Mouse (Mus musculus) midbrain, embryonic 14.5 days (tissue): ENCODE data around the gene Tm4sf19. TPM values are rescaled to one million over a fixed set of nuclear protein-coding genes. Genes with fewer than 3 reads are reported as not detected.

Source experiments
- ATAC-seq: fragments of 200-750 bp; cut with Nextera tagmentation; 2 replicates; pipeline ENCODE4 v1.8.0; 2017; ENCODE audit warnings: moderate number of reproducible peaks, moderate library complexity; ENCODE audit not compliant: low FRiP score, low TSS enrichment
- DNase-seq: peaks from one replicate; pipeline ENCODE4 v3.0.0-alpha.2; 2015
- H3K27ac ChIP-seq: fragments of 300-500 bp; sonication (generic); replicated peaks from 2 replicates; pipeline ENCODE4 v1.5.1; 2014; ENCODE audit warnings: mild to moderate bottlenecking, low read depth, low read length, moderate library complexity
- H3K27me3 ChIP-seq: fragments of 300-500 bp; sonication (generic); 2 replicates; pipeline ENCODE4 v1.6.1; 2014; ENCODE audit warnings: low read length, control low read depth, mixed read lengths; ENCODE audit not compliant: control insufficient read depth, insufficient read depth
- H3K36me3 ChIP-seq: fragments of 300-500 bp; sonication (generic); 2 replicates; pipeline ENCODE4 v1.6.1; 2014; ENCODE audit warnings: low read length, control low read depth; ENCODE audit not compliant: control insufficient read depth, insufficient read depth
- H3K4me1 ChIP-seq: fragments of 300-500 bp; sonication (generic); 2 replicates; pipeline ENCODE4 v1.6.1; 2014; ENCODE audit warnings: mild to moderate bottlenecking, antibody characterized with exemption, low read length, control low read depth; ENCODE audit not compliant: control insufficient read depth, insufficient read depth
- H3K4me2 ChIP-seq: fragments of 300-500 bp; sonication (generic); 2 replicates; pipeline ENCODE4 v1.6.1; 2014; ENCODE audit warnings: mild to moderate bottlenecking, low read length, moderate library complexity
- H3K4me3 ChIP-seq: fragments of 300-500 bp; sonication (generic); replicated peaks from 2 replicates; pipeline ENCODE4 v1.5.1; 2014; ENCODE audit warnings: low read depth, low read length
- H3K9ac ChIP-seq: fragments of 300-500 bp; sonication (generic); replicated peaks from 2 replicates; pipeline ENCODE4 v1.6.1; 2014; ENCODE audit warnings: mild to moderate bottlenecking, low read length, moderate library complexity
- H3K9me3 ChIP-seq: fragments of 300-500 bp; sonication (generic); 2 replicates; pipeline ENCODE4 v1.6.1; 2016; ENCODE audit warnings: low read length, control low read depth, mixed read lengths; ENCODE audit not compliant: control insufficient read depth
- WGBS: fragments of 180-500 bp; shearing (Covaris S2); extraction: QIAGEN DNeasy Blood & Tissue Kit; methylation state at CpG from one replicate; pipeline ENCODE4 v1.1.7; 2014; 5-methylcytosine and 5-hydroxymethylcytosine counted together
- polyA plus RNA-seq: library from polyadenylated mRNA; unstranded; fragments of >200 nt; fragmentation: Nextera tagmentation; extraction: Ambion mirVana; gene quantifications from 2 replicates; pipeline ENCODE4 v1.2.1, GENCODE M21; 2014

The Tm4sf19 gene
- polyA plus RNA-seq: not detected in 2 replicates

DNA sequence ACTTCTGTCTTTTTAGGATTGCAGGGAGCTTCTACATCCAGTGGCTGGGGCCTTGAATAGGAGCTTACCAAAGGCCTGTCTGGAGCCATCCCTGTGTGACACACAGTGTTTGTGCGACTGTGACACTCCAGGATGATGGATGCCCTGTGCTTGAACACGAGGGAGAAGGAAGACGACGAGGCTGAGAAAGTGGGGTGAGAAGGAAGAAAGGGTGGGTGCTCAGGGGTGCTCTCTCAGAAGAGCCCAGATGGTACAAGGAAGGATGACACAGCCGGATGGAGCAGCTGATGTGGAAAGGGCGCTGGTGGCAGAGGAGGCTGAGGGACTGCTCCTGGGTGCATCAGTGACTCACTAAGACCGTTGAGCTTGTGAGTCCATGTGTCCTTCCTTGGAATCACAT is at the start of gene Tm4sf19:
TSS of gene Tm4sf19 (plus strand) at position 240 of the 400 bp plus-strand sequence.
- Histone ChIP-seq H3K27me3 (no peaks in the 10 kb centered on the region), H3K36me3 (no peaks in the 10 kb centered on the region), H3K4me2 (no peak within 1 kb of the TSS), H3K4me3 (no peak within 1 kb of the TSS), H3K27ac (no peak within 1 kb of the TSS), H3K4me1 (no peaks in the 10 kb centered on the region), H3K9ac (no peak within 1 kb of the TSS), H3K9me3 (no peaks in the 10 kb centered on the region)
- DNase-seq (no peak), ATAC-seq (no peak)
- WGBS: 90% methylated on average over 7 of the region's 7 CpGs

DNA sequence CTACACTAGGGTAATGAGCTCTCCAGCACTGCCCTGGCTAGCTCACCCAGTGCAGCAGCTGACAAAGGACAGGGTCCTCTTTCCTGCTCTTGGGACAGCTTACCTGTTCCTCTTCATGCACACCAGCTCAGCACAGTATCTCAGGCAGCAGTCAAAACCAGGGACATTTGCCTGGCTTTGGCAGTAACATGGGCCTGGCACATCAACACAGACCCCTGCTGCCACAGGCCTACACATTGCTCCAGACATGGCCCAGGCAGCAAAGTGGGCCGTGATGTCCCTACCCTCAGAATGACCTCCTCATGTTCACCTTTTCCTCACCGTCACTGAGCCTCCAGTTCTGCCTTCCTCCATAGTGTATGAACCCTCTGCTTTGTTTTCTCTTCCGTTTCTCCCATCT is 49.5 kb upstream of the Tm4sf19 start:
- no peaks in the 10 kb centered on the region for H3K4me1 ChIP-seq
- WGBS: 97% methylated on average over 3 of the region's 3 CpGs
- DNase-seq: no peak
- peaks cover 22% of the 10 kb centered on the region for H3K36me3 ChIP-seq
- no peak overlapping the region for H3K27ac ChIP-seq
- no peak overlapping the region for H3K9ac ChIP-seq
- H3K27me3 ChIP-seq: no peaks in the 10 kb centered on the region
- no peaks in the 10 kb centered on the region for H3K9me3 ChIP-seq
- no peak overlapping the region for H3K4me3 ChIP-seq
- no peak overlapping the region for H3K4me2 ChIP-seq
- ATAC-seq: no peak

DNA sequence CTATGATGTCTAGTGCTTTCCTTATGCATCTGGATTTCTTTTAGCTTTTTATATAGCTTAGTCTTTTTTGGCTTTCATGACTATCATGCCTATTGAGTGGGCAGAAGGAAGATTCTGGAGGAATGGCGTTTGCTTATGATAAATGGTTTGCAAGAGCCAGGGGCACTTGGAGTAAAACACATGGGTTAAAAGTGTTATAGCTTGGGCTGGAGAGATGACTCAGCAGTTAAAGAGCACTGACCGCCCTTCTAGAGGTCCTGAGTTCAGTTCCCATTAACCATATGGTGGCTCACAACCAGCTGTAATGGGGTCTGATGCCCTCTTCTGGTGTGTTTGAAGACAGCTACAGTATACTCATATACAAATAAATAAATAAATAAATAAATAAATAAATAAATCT is 36.8 kb upstream of the Tm4sf19 start:
- Histone ChIP-seq H3K9me3 (no peaks in the 10 kb centered on the region), H3K4me2 (no peak overlapping the region), H3K9ac (no peak overlapping the region), H3K27ac (no peak overlapping the region), H3K4me3 (no peak overlapping the region), H3K27me3 (no peaks in the 10 kb centered on the region), H3K36me3 (peaks cover 22% of the 10 kb centered on the region), H3K4me1 (no peaks in the 10 kb centered on the region)
- 92% methylated on average over 2 of the region's 2 CpGs for WGBS
- no peak for ATAC-seq
- DNase-seq: no peak

DNA sequence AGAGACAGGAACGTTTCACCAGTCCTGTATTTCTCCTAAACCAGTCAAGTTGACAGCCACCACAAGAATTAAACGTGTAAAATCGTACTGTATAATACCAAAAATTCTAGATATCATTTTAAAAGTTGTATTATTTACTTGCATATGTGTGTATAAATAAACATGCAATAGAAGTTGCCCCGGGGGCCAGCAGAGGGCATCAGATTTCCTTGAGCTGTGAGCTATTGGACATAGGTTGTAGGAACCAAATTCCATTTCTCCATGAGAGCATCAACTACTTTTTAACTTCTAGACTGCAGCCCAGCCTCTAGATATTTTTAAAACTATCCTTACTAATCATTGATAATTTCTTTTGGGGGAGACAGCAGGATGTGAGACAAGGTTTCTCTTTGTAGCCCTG is 29.0 kb upstream of the Tm4sf19 start:
- Histone ChIP-seq H3K4me1 (no peaks in the 10 kb centered on the region), H3K27ac (no peak overlapping the region), H3K4me2 (no peak overlapping the region), H3K36me3 (peaks cover 68% of the 10 kb centered on the region), H3K27me3 (no peaks in the 10 kb centered on the region), H3K9ac (no peak overlapping the region), H3K4me3 (no peak overlapping the region), H3K9me3 (no peaks in the 10 kb centered on the region)
- peak; percentile 53 for DNase-seq
- no peak for ATAC-seq
- 93% methylated on average over 4 of the region's 4 CpGs for WGBS

DNA sequence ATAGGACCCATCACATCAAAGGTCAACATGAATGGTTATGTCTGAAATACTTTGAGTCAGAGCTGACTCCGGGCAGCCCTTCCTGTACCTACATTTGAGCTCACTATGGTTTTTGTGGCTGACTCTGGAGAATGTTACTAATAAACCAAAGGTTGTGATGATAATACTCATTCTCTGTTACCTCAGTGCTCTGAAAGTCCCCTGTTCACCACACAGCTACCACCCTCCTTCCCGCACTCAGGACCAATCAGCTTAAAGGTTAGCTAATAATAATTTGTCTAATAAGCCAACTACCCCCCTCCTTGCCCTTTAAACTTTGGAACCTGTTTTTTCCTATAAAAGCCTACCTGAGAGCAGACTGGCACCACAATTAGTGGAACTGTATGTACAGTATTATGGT is 20.7 kb upstream of the Tm4sf19 start:
- peaks cover 87% of the 10 kb centered on the region for H3K36me3 ChIP-seq
- H3K27ac ChIP-seq: no peak overlapping the region
- H3K9ac ChIP-seq: no peak overlapping the region
- H3K4me1 ChIP-seq: no peaks in the 10 kb centered on the region
- no peak for DNase-seq
- H3K27me3 ChIP-seq: no peaks in the 10 kb centered on the region
- H3K4me2 ChIP-seq: no peak overlapping the region
- ATAC-seq: no peak
- WGBS: 97% methylated on average over 2 of the region's 2 CpGs
- no peak overlapping the region for H3K4me3 ChIP-seq
- no peaks in the 10 kb centered on the region for H3K9me3 ChIP-seq

DNA sequence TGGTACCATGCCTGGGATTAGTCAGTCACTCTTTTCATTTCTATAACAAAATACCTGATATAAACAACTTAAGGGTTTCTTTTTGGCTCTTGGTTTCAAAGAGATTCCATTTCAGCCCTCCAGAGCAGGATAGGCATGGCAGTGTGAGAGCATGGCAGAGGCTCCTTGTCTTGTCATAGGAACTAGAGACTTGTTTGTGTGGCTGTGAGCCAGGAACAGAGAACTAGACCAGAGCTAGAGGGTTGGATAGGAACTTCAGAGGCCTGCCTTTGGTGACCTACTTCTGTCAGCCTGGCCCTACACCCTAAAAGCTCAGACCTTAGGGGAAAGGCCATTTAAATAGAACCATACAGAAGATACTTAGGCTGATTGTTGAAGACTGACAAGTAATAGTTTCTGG is 17.4 kb upstream of the Tm4sf19 start:
- Histone ChIP-seq H3K4me2 (no peak overlapping the region), H3K36me3 (peaks cover 81% of the 10 kb centered on the region), H3K4me3 (no peak overlapping the region), H3K9me3 (no peaks in the 10 kb centered on the region), H3K27ac (no peak overlapping the region), H3K9ac (no peak overlapping the region), H3K27me3 (no peaks in the 10 kb centered on the region), H3K4me1 (no peaks in the 10 kb centered on the region)
- DNase-seq (no peak), ATAC-seq (no peak)

DNA sequence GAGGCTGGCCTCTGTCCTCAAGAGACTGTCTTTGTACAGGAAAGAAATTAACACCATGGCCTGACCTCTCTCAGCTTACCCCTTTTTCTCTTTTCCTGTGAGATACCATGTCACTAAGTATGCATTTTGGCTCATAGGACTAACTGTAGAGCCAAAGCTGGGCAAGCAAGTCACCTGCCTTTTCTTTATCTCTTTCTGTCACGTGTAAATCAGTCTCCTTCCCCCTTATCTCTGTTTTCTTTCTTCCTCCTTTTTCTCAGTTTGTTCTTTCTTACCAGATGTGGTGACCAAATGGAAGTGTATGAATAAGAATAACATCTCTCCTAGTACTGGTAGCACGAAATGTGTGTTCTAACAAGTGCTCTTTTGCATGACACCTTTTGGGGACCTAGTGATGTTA is 15.4 kb upstream of the Tm4sf19 start:
- no peak overlapping the region for H3K9ac ChIP-seq
- peaks cover 69% of the 10 kb centered on the region for H3K36me3 ChIP-seq
- no peaks in the 10 kb centered on the region for H3K9me3 ChIP-seq
- H3K27me3 ChIP-seq: no peaks in the 10 kb centered on the region
- H3K27ac ChIP-seq: no peak overlapping the region
- 90% methylated on average over 2 of the region's 2 CpGs for WGBS
- no peaks in the 10 kb centered on the region for H3K4me1 ChIP-seq
- ATAC-seq (no peak), DNase-seq (no peak)
- no peak overlapping the region for H3K4me3 ChIP-seq
- no peak overlapping the region for H3K4me2 ChIP-seq

DNA sequence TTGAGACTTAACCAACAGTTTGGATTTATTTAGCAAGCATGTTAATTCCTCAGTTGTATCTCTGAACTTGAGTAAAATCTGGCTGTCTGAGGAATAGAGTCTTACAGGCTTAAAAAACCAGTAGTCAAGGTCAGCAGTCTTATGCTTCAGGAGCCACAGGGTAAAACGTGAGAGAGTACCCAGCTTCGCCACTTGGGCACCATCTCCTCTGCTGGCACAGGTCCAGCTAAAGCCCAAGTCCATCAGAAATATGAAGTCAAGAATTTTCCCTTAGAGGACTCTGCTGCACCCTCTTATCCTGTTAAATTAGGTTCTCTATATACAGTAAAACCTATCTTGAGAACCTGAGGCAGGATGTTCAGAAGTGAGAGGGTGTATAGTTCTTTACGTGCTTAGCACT is 13.5 kb upstream of the Tm4sf19 start:
- Histone ChIP-seq H3K36me3 (peaks cover 63% of the 10 kb centered on the region), H3K4me2 (no peak overlapping the region), H3K9me3 (no peaks in the 10 kb centered on the region), H3K9ac (no peak overlapping the region), H3K27me3 (no peaks in the 10 kb centered on the region), H3K4me3 (no peak overlapping the region), H3K27ac (no peak overlapping the region), H3K4me1 (no peaks in the 10 kb centered on the region)
- no peak for DNase-seq
- ATAC-seq: no peak
- WGBS: 91% methylated on average over 3 of the region's 3 CpGs

DNA sequence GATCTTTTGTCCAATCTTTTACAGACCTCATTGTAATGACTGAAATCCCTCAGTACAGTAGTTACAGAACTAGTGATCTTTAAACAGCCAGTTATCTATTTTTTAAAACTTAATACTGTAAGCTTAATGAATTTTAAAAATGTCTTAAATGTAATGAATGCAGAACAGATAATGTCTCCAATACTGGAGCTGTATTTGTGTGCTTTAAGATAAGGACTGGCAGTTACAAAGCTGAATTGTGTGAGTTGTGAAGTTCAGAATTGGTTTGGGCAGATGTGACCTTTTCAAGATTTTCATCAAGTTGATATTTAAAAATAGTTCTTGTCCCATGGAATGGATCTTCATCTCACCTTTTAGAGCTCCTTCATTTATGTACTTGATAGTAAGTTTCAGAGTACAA is 11.3 kb upstream of the Tm4sf19 start:
- ATAC-seq: no peak
- Histone ChIP-seq H3K27ac (no peak overlapping the region), H3K4me1 (no peaks in the 10 kb centered on the region), H3K36me3 (peaks cover 58% of the 10 kb centered on the region), H3K27me3 (no peaks in the 10 kb centered on the region), H3K4me3 (no peak overlapping the region), H3K9ac (no peak overlapping the region), H3K9me3 (no peaks in the 10 kb centered on the region), H3K4me2 (no peak overlapping the region)
- no peak for DNase-seq
